Mouse (Mus musculus): ENCODE results near the gene Gm10337. TPM values are rescaled to one million over a fixed set of nuclear protein-coding genes. Genes with fewer than 3 reads are reported as not detected.

Gene Gm10337
- polyA plus RNA-seq, 1 experiment, result not detected

DNA sequence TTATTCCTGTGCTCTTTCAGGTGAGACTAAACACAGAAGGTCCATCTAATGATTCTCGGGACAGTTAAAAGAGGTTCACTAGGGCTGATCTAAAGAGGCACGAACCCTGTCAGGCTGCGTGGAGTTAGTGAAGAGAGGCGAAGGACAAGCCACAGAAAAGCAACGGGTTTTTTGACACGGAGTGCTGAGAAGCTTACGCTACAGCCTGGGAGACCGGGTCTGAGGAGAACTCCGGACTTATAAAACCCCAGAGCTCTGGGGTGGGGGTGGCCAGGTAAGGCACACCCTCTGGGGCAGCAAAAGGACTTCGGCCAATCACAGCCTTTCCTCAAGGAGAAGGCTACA is 14.1 kb downstream of the Gm10337 start:
- TF ChIP-seq SRF (IDR thresholded peaks at IDR 0.05; ENCODE audit: control insufficient read depth, insufficient read length, low read depth) (peak; percentile 51), POLR2AphosphoS2 (IDR thresholded peaks at IDR 0.05; ENCODE audit: insufficient read length, low read depth) (peak; percentile 43), POLR2A (IDR thresholded peaks at IDR 0.05; ENCODE audit: insufficient read length, low read depth) (peak; percentile 65), USF1 (IDR thresholded peaks at IDR 0.05; ENCODE audit: low read depth) (no peak), TCF12 (IDR thresholded peaks at IDR 0.05; ENCODE audit: insufficient read depth, poor library complexity, severe bottlenecking) (no peak)
- Histone ChIP-seq H3K36me3 (ENCODE audit: control insufficient read depth, insufficient read depth) (peaks cover 9% of the 10 kb centered on the region), H3K4me3 (peak overlapping the region; percentile 56), H3K4me2 (ENCODE audit: low read depth) (peak overlapping the region; percentile 100), H3K27me3 (ENCODE audit: control insufficient read depth, insufficient read depth, insufficient read length) (no peaks in the 10 kb centered on the region), H3K79me2 (ENCODE audit: control insufficient read depth, insufficient read depth) (peaks cover 29% of the 10 kb centered on the region), H3ac (ENCODE audit: control insufficient read depth, insufficient read length) (peak overlapping the region; percentile 37)

DNA sequence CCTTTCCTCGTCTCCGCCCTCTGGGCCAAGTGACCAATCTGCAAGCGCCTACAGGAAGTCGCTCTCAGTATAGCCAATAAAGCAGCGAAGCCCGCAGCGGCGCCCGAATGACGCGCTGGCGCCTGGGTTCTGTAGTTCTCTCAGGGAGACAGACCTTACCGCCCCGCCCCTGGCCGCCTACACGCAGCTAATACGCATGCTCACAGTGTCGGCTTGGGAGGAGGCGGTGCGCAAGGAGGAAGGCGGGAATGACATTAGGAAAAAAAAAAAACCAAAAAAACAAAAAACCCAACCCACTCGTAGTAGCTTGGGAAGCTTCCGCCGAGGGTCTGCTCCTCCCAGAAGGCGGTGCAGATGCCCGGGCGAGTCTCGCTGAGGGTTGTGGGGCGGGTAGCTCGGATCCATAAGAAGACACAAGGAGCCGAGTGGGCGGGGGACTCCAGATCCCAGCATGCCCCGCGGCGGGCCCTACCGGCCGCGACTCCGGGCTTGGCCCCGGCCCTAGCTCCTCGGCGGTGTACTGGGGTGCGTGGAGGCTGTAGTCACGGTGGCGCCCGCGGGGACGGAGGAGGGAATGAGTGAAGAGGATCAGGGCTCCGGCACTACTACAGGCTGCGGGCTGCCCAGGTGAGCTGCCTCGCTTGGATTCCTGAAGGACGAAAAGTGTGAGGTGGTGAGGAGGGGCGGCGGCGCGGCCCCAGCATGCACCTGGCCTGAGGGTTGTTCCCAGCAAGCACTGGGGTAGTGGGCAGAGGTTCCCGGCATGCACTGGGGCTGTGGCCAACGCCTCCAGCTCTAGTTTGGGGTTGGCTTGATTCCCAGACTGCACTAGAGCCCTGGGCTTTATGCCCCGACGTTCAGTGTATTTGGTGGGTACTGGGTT is 14.7 kb downstream of the Gm10337 start, which contains the start of gene Tarbp2:
Gene Tarbp2, plus strand, starts transcription at position 217 of the 883 bp plus-strand sequence.
- H3K36me3 ChIP-seq (ENCODE audit: control insufficient read depth, insufficient read depth), result peaks cover 10% of the 10 kb centered on the region
- TF ChIP-seq MAX (IDR thresholded peaks at IDR 0.05; ENCODE audit: low read depth) (no peak), POLR2AphosphoS2 (IDR thresholded peaks at IDR 0.05; ENCODE audit: insufficient read length, low read depth) (peak; percentile 98), TCF12 (IDR thresholded peaks at IDR 0.05; ENCODE audit: insufficient read depth, poor library complexity, severe bottlenecking) (no peak), POLR2A (IDR thresholded peaks at IDR 0.05; ENCODE audit: insufficient read length, low read depth) (peak; percentile 81), REST (IDR thresholded peaks at IDR 0.05; ENCODE audit: insufficient read depth, insufficient read length) (no peak), MYOD1 (IDR thresholded peaks at IDR 0.05; ENCODE audit: control insufficient read depth in 1 of 3, insufficient read length in 2 of 3, low read depth in 2 of 3) (peak in 2 of 3 experiments; percentile 65 to 71), TCF3 (IDR thresholded peaks at IDR 0.05; ENCODE audit: insufficient read length, low read depth) (no peak), E2F4 (IDR thresholded peaks at IDR 0.05; ENCODE audit: insufficient read depth) (peak; percentile 76), MYOG (IDR thresholded peaks at IDR 0.05; ENCODE audit: control insufficient read depth in 1 of 3, insufficient read depth in 1 of 3, insufficient read length in 2 of 3, low read depth in 2 of 3) (peak in 2 of 3 experiments; percentile 57 to 78), SRF (IDR thresholded peaks at IDR 0.05; ENCODE audit: control insufficient read depth, insufficient read length, low read depth) (peak; percentile 63), CEBPB (IDR thresholded peaks at IDR 0.05; ENCODE audit: insufficient read depth, poor library complexity, severe bottlenecking) (no peak), USF1 (IDR thresholded peaks at IDR 0.05; ENCODE audit: low read depth) (no peak)

DNA sequence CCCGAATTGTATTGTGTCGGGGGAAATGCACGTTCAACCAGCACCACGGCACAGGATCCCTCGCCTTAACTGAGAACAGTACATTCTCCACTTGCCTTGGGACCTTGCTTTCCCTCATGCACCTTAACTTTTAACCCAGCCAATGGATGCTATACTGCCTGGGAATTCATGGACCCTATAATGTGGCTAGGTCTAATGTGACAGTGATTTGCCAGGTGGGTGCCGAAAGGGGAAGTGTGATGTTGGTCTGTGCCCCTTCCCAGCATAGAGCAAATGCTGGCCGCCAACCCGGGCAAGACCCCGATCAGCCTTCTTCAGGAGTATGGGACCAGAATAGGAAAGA is 15.3 kb downstream of the Gm10337 start:
- no peaks in the 10 kb centered on the region for H3K27me3 ChIP-seq (ENCODE audit: control insufficient read depth, insufficient read depth, insufficient read length)
- TF ChIP-seq POLR2AphosphoS2 (IDR thresholded peaks at IDR 0.05; ENCODE audit: insufficient read length, low read depth), result no peak
- no peak for TF ChIP-seq TCF3 (IDR thresholded peaks at IDR 0.05; ENCODE audit: insufficient read length, low read depth)
- TF ChIP-seq TCF12 (IDR thresholded peaks at IDR 0.05; ENCODE audit: insufficient read depth, poor library complexity, severe bottlenecking), result no peak
- TF ChIP-seq CEBPB (IDR thresholded peaks at IDR 0.05; ENCODE audit: insufficient read depth, poor library complexity, severe bottlenecking), result no peak
- no peak for TF ChIP-seq E2F4 (IDR thresholded peaks at IDR 0.05; ENCODE audit: insufficient read depth)
- H3K4me3 ChIP-seq, result peak overlapping the region; percentile 56
- H3ac ChIP-seq (ENCODE audit: control insufficient read depth, insufficient read length), result peak overlapping the region; percentile 37
- peaks cover 29% of the 10 kb centered on the region for H3K79me2 ChIP-seq (ENCODE audit: control insufficient read depth, insufficient read depth)
- peaks cover 10% of the 10 kb centered on the region for H3K36me3 ChIP-seq (ENCODE audit: control insufficient read depth, insufficient read depth)
- H3K4me2 ChIP-seq (ENCODE audit: low read depth), result peak overlapping the region; percentile 94

More for the DNA sequence above, 14.7 kb downstream of the Gm10337 start, which contains the start of gene Tarbp2:
- H3K4me2 ChIP-seq (ENCODE audit: low read depth), result peak within 1 kb of the TSS; percentile 100
- peak within 1 kb of the TSS; percentile 37 for H3ac ChIP-seq (ENCODE audit: control insufficient read depth, insufficient read length)
- no peaks in the 10 kb centered on the region for H3K27me3 ChIP-seq (ENCODE audit: control insufficient read depth, insufficient read depth, insufficient read length)
- peaks cover 29% of the 10 kb centered on the region for H3K79me2 ChIP-seq (ENCODE audit: control insufficient read depth, insufficient read depth)
- H3K4me3 ChIP-seq, result peak within 1 kb of the TSS; percentile 56

DNA sequence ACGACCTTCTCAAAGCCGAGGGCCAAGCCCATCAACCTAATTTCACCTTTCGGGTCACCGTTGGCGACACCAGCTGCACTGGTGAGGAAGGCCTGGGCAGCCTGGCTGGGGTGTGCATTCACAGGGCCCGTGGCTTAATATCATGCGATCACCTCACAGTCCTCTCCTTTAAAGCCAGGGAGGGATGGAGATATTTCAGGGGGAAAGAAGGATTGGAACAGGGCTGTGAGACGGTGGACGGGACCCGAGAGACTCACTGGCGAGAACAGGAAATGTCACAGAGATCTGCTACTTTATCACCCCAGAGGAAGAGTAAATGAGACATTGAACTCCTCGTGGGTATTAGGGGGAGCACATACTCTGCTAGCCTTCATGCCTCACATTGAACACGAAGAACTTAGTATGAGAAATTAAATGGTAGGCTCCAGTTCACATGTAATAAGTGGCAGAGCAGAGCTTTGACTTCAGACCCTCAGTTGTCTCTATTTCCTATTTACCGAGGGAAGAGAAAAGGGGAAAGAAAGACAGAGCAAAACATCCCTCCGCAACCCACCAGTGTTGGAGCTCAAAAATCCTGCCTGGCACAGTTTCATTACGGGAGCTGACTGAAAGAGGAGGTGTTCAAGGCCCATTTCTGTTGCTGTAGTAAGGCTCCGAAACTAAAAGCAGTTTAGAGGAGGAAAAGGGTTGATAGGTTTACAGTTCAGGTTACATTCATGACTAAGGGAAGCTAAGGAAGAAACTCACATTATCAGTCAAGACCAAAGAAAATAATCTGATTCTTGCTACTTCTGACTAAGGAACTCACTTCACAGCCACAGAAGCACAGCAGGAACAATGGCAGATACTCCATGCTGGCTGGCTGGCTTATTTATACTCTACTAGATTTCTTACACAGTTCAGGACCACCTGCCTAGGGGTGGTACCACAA is 16.0 kb downstream of the Gm10337 start:
- Histone ChIP-seq H3K4me3 (peak overlapping the region; percentile 56), H3K27me3 (ENCODE audit: control insufficient read depth, insufficient read depth, insufficient read length) (no peaks in the 10 kb centered on the region), H3ac (ENCODE audit: control insufficient read depth, insufficient read length) (peak overlapping the region; percentile 37), H3K79me2 (ENCODE audit: control insufficient read depth, insufficient read depth) (peaks cover 29% of the 10 kb centered on the region), H3K4me2 (ENCODE audit: low read depth) (peak overlapping the region; percentile 94), H3K36me3 (ENCODE audit: control insufficient read depth, insufficient read depth) (peaks cover 10% of the 10 kb centered on the region)
- TF ChIP-seq MYOG (IDR thresholded peaks at IDR 0.05; ENCODE audit: control insufficient read depth in 1 of 3, insufficient read depth in 1 of 3, insufficient read length in 2 of 3, low read depth in 2 of 3) (no peak), USF1 (IDR thresholded peaks at IDR 0.05; ENCODE audit: low read depth) (no peak), MYOD1 (IDR thresholded peaks at IDR 0.05; ENCODE audit: control insufficient read depth in 1 of 3, insufficient read length in 2 of 3, low read depth in 2 of 3) (no peak), CEBPB (IDR thresholded peaks at IDR 0.05; ENCODE audit: insufficient read depth, poor library complexity, severe bottlenecking) (no peak), MAX (IDR thresholded peaks at IDR 0.05; ENCODE audit: low read depth) (no peak), TCF3 (IDR thresholded peaks at IDR 0.05; ENCODE audit: insufficient read length, low read depth) (no peak), REST (IDR thresholded peaks at IDR 0.05; ENCODE audit: insufficient read depth, insufficient read length) (no peak), POLR2A (IDR thresholded peaks at IDR 0.05; ENCODE audit: insufficient read length, low read depth) (no peak), E2F4 (IDR thresholded peaks at IDR 0.05; ENCODE audit: insufficient read depth) (no peak), SRF (IDR thresholded peaks at IDR 0.05; ENCODE audit: control insufficient read depth, insufficient read length, low read depth) (no peak), TCF12 (IDR thresholded peaks at IDR 0.05; ENCODE audit: insufficient read depth, poor library complexity, severe bottlenecking) (no peak), POLR2AphosphoS2 (IDR thresholded peaks at IDR 0.05; ENCODE audit: insufficient read length, low read depth) (no peak)
